Mouse (Mus musculus): ENCODE measurements at regions not wholly inside any gene's neighbourhood (a gene's known extent, or its start where the extent isn't known, plus 50 kb on each side); places are given as distances from the start of the nearest gene placed in this dataset.

GRCm38 (mm10) chr10:96535461-96535860 lies 81.3 kb upstream of the Btg1 start:
- no peak for ATAC-seq (ENCODE audit: low FRiP score, low TSS enrichment)
- no peaks in the 10 kb centered on the region for H3K9me3 ChIP-seq (ENCODE audit: control insufficient read depth, low read length)
- no peaks in the 10 kb centered on the region for H3K4me1 ChIP-seq (ENCODE audit: control insufficient read depth, insufficient read depth, low read length)
- H3K27me3 ChIP-seq (ENCODE audit: control insufficient read depth, insufficient read depth, low read length): no peaks in the 10 kb centered on the region
- no peaks in the 10 kb centered on the region for H3K36me3 ChIP-seq (ENCODE audit: control insufficient read depth, insufficient read depth, low read length)
- no peak for DNase-seq
- no peak overlapping the region for H3K9ac ChIP-seq (replicated peaks; ENCODE audit: low read length)
- WGBS: 60% methylated on average over 9 of the region's 9 CpGs
- H3K4me3 ChIP-seq (replicated peaks; ENCODE audit: low read depth, low read length): no peak overlapping the region
- H3K4me2 ChIP-seq (ENCODE audit: low read length): no peak overlapping the region
- H3K27ac ChIP-seq (replicated peaks; ENCODE audit: low read depth, low read length): no peak overlapping the region

- no peak for ATAC-seq (ENCODE audit: low FRiP score, low TSS enrichment)
- DNase-seq: no peak
- Histone ChIP-seq H3K27ac (replicated peaks; ENCODE audit: low read depth, low read length) (no peak overlapping the region), H3K36me3 (ENCODE audit: control insufficient read depth, insufficient read depth, low read length) (no peaks in the 10 kb centered on the region), H3K9ac (replicated peaks; ENCODE audit: low read length) (no peak overlapping the region), H3K4me2 (ENCODE audit: low read length) (no peak overlapping the region), H3K4me1 (ENCODE audit: control insufficient read depth, insufficient read depth, low read length) (no peaks in the 10 kb centered on the region), H3K27me3 (ENCODE audit: control insufficient read depth, insufficient read depth, low read length) (no peaks in the 10 kb centered on the region), H3K4me3 (replicated peaks; ENCODE audit: low read depth, low read length) (no peak overlapping the region), H3K9me3 (ENCODE audit: control insufficient read depth, low read length) (no peaks in the 10 kb centered on the region)
- WGBS: 98% methylated on average over 2 of the region's 2 CpGs
Observed at GRCm38 (mm10) chr10:96540828-96541227, 76.0 kb upstream of the Btg1 start.

GRCm38 (mm10) chr10:96545312-96545711 lies 71.5 kb upstream of the Btg1 start:
- Histone ChIP-seq H3K27me3 (ENCODE audit: control insufficient read depth, insufficient read depth, low read length) (no peaks in the 10 kb centered on the region), H3K4me1 (ENCODE audit: control insufficient read depth, insufficient read depth, low read length) (no peaks in the 10 kb centered on the region), H3K36me3 (ENCODE audit: control insufficient read depth, insufficient read depth, low read length) (no peaks in the 10 kb centered on the region), H3K9ac (replicated peaks; ENCODE audit: low read length) (no peak overlapping the region), H3K4me2 (ENCODE audit: low read length) (no peak overlapping the region), H3K27ac (replicated peaks; ENCODE audit: low read depth, low read length) (no peak overlapping the region), H3K9me3 (ENCODE audit: control insufficient read depth, low read length) (no peaks in the 10 kb centered on the region), H3K4me3 (replicated peaks; ENCODE audit: low read depth, low read length) (no peak overlapping the region)
- DNase-seq (no peak), ATAC-seq (ENCODE audit: low FRiP score, low TSS enrichment) (no peak)
- WGBS: 78% methylated on average over 6 of the region's 6 CpGs

- Histone ChIP-seq H3K4me3 (replicated peaks; ENCODE audit: low read depth, low read length) (no peak overlapping the region), H3K9ac (replicated peaks; ENCODE audit: low read length) (no peak overlapping the region), H3K4me1 (ENCODE audit: control insufficient read depth, insufficient read depth, low read length) (no peaks in the 10 kb centered on the region), H3K36me3 (ENCODE audit: control insufficient read depth, insufficient read depth, low read length) (no peaks in the 10 kb centered on the region), H3K9me3 (ENCODE audit: control insufficient read depth, low read length) (no peaks in the 10 kb centered on the region), H3K27ac (replicated peaks; ENCODE audit: low read depth, low read length) (no peak overlapping the region), H3K4me2 (ENCODE audit: low read length) (no peak overlapping the region), H3K27me3 (ENCODE audit: control insufficient read depth, insufficient read depth, low read length) (no peaks in the 10 kb centered on the region)
- DNase-seq (no peak), ATAC-seq (ENCODE audit: low FRiP score, low TSS enrichment) (no peak)
- 81% methylated on average over 2 of the region's 2 CpGs for WGBS
Observed at GRCm38 (mm10) chr10:96545761-96546388, 70.9 kb upstream of the Btg1 start.

GRCm38 (mm10) chr10:96549651-96550050 lies 67.2 kb upstream of the Btg1 start:
- no peak for ATAC-seq (ENCODE audit: low FRiP score, low TSS enrichment)

GRCm38 (mm10) chr10:96550266-96550665 lies 66.5 kb upstream of the Btg1 start:
- no peak for ATAC-seq (ENCODE audit: low FRiP score, low TSS enrichment)
- 83% methylated on average over 4 of the region's 4 CpGs for WGBS
- H3K9ac ChIP-seq (replicated peaks; ENCODE audit: low read length): no peak overlapping the region

More at GRCm38 (mm10) chr10:96549651-96550050, 67.2 kb upstream of the Btg1 start:
- no peaks in the 10 kb centered on the region for H3K27me3 ChIP-seq (ENCODE audit: control insufficient read depth, insufficient read depth, low read length)
- no peaks in the 10 kb centered on the region for H3K4me1 ChIP-seq (ENCODE audit: control insufficient read depth, insufficient read depth, low read length)
- WGBS: 88% methylated on average over 2 of the region's 2 CpGs
- no peaks in the 10 kb centered on the region for H3K36me3 ChIP-seq (ENCODE audit: control insufficient read depth, insufficient read depth, low read length)
- DNase-seq: no peak
- H3K4me2 ChIP-seq (ENCODE audit: low read length): no peak overlapping the region
- H3K9ac ChIP-seq (replicated peaks; ENCODE audit: low read length): no peak overlapping the region
- no peak overlapping the region for H3K27ac ChIP-seq (replicated peaks; ENCODE audit: low read depth, low read length)
- no peak overlapping the region for H3K4me3 ChIP-seq (replicated peaks; ENCODE audit: low read depth, low read length)
- no peaks in the 10 kb centered on the region for H3K9me3 ChIP-seq (ENCODE audit: control insufficient read depth, low read length)

GRCm38 (mm10) chr10:96557336-96557735 lies 59.5 kb upstream of the Btg1 start:
- 22% methylated on average over 2 of the region's 2 CpGs for WGBS
- Histone ChIP-seq H3K4me1 (ENCODE audit: control insufficient read depth, insufficient read depth, low read length) (no peaks in the 10 kb centered on the region), H3K4me2 (ENCODE audit: low read length) (no peak overlapping the region), H3K9ac (replicated peaks; ENCODE audit: low read length) (no peak overlapping the region), H3K4me3 (replicated peaks; ENCODE audit: low read depth, low read length) (no peak overlapping the region), H3K27ac (replicated peaks; ENCODE audit: low read depth, low read length) (no peak overlapping the region), H3K27me3 (ENCODE audit: control insufficient read depth, insufficient read depth, low read length) (no peaks in the 10 kb centered on the region), H3K9me3 (ENCODE audit: control insufficient read depth, low read length) (no peaks in the 10 kb centered on the region), H3K36me3 (ENCODE audit: control insufficient read depth, insufficient read depth, low read length) (no peaks in the 10 kb centered on the region)
- DNase-seq (no peak), ATAC-seq (ENCODE audit: low FRiP score, low TSS enrichment) (no peak)

More at GRCm38 (mm10) chr10:96550266-96550665, 66.5 kb upstream of the Btg1 start:
- no peaks in the 10 kb centered on the region for H3K27me3 ChIP-seq (ENCODE audit: control insufficient read depth, insufficient read depth, low read length)
- H3K27ac ChIP-seq (replicated peaks; ENCODE audit: low read depth, low read length): no peak overlapping the region
- no peaks in the 10 kb centered on the region for H3K9me3 ChIP-seq (ENCODE audit: control insufficient read depth, low read length)
- DNase-seq: no peak
- no peaks in the 10 kb centered on the region for H3K36me3 ChIP-seq (ENCODE audit: control insufficient read depth, insufficient read depth, low read length)
- no peaks in the 10 kb centered on the region for H3K4me1 ChIP-seq (ENCODE audit: control insufficient read depth, insufficient read depth, low read length)
- no peak overlapping the region for H3K4me2 ChIP-seq (ENCODE audit: low read length)
- H3K4me3 ChIP-seq (replicated peaks; ENCODE audit: low read depth, low read length): no peak overlapping the region

- Histone ChIP-seq H3K9me3 (ENCODE audit: control insufficient read depth, low read length) (no peaks in the 10 kb centered on the region), H3K27ac (replicated peaks; ENCODE audit: low read depth, low read length) (no peak overlapping the region), H3K9ac (replicated peaks; ENCODE audit: low read length) (no peak overlapping the region), H3K4me3 (replicated peaks; ENCODE audit: low read depth, low read length) (no peak overlapping the region), H3K4me1 (ENCODE audit: control insufficient read depth, insufficient read depth, low read length) (no peaks in the 10 kb centered on the region), H3K27me3 (ENCODE audit: control insufficient read depth, insufficient read depth, low read length) (no peaks in the 10 kb centered on the region), H3K36me3 (ENCODE audit: control insufficient read depth, insufficient read depth, low read length) (no peaks in the 10 kb centered on the region), H3K4me2 (ENCODE audit: low read length) (no peak overlapping the region)
- DNase-seq (no peak), ATAC-seq (ENCODE audit: low FRiP score, low TSS enrichment) (no peak)
Observed at GRCm38 (mm10) chr10:96565343-96565742, 51.5 kb upstream of the Btg1 start.

All from midbrain, embryonic 14.5 days (tissue).